Mouse (Mus musculus): ENCODE measurements around the gene Ivd. TPM values are rescaled to one million over a fixed set of nuclear protein-coding genes. Genes with fewer than 3 reads are reported as not detected.

The Ivd gene
- polyA plus RNA-seq, 1 experiment from 2014 or later, result 51.3 TPM

DNA sequence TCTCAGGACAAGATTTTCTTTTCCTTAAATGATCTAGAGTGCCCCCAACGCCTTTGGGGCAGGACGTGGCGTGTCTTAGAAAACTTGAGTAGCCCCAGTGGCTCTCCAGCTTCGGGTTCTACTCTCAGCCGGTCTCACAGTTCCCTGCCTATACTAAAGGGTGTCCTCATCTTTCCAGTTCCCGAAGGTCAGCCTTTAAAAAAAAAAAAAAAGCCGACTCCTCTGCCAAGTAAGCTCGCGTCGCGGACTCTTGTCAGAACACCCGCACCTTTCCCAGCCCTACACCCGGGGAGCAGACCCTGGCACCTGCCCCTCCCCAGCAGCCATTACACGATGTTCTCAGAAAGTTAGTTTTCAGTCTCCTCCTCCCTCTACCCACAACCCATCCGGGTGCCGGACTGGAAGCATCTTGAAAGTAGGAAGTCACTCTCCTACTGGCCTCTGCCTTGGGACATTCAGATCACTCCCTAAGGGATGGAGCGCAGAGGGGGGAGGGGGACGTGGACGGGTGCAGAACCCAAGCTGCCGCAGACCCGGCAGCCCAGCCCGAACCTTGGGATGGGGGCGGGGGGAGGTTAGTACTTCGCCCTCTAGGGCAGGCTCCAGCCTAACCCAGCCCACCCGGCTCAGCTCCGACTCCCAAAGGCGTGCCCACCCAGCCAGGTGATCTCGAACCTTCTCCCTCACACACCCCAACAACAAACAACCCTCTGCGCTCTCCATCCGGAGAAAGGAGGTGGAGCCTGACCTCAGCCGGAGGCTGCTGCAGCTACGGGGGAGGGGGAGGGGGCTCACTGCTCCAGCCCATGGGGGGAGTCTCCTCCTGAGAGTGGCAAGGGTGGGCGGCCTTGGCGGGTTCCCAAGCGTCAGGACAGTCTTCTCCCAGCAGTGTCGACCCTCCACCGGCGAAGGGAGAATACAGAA, 34.5 kb downstream of the Ivd start:
- Histone ChIP-seq H3K4me2 (ENCODE audit: low read depth, low read length) (peak overlapping the region; percentile 59), H3K36me3 (ENCODE audit: control insufficient read depth, insufficient read depth, low read length) (no peaks in the 10 kb centered on the region), H3K27ac (ENCODE audit: low read length) (no peak overlapping the region), H3K9ac (ENCODE audit: low read depth, low read length) (peak overlapping the region; percentile 52), H3K27me3 (replicated peaks; ENCODE audit: control insufficient read depth, insufficient read depth, low read length) (peaks cover 53% of the 10 kb centered on the region), H3K4me1 (ENCODE audit: control insufficient read depth, insufficient read depth, low read length) (peaks cover 10% of the 10 kb centered on the region), H3K9me3 (ENCODE audit: control insufficient read depth, low read length) (no peaks in the 10 kb centered on the region), H3K4me3 (ENCODE audit: low read length) (peak overlapping the region; percentile 51)
- peak; percentile 6 for ATAC-seq
- 2% methylated on average over 38 of the region's 38 CpGs for WGBS

- H3K9me3 ChIP-seq (ENCODE audit: control insufficient read depth, low read length), result no peaks in the 10 kb centered on the region
- no peaks in the 10 kb centered on the region for H3K36me3 ChIP-seq (ENCODE audit: control insufficient read depth, insufficient read depth, low read length)
- ATAC-seq, result no peak
- 1% methylated on average over 13 of the region's 13 CpGs for WGBS
- H3K4me2 ChIP-seq (ENCODE audit: low read depth, low read length), result peak overlapping the region; percentile 59
- H3K4me3 ChIP-seq (ENCODE audit: low read length), result peak overlapping the region; percentile 51
- H3K4me1 ChIP-seq (ENCODE audit: control insufficient read depth, insufficient read depth, low read length), result peaks cover 10% of the 10 kb centered on the region
- H3K9ac ChIP-seq (ENCODE audit: low read depth, low read length), result peak overlapping the region; percentile 52; the same call in 1 of the 2 replicates
- H3K27ac ChIP-seq (ENCODE audit: low read length), result no peak overlapping the region
- peaks cover 53% of the 10 kb centered on the region for H3K27me3 ChIP-seq (replicated peaks; ENCODE audit: control insufficient read depth, insufficient read depth, low read length)
Measured at GRCm38 (mm10) chr2:118896914-118897291, 35.1 kb downstream of the Ivd start.

DNA sequence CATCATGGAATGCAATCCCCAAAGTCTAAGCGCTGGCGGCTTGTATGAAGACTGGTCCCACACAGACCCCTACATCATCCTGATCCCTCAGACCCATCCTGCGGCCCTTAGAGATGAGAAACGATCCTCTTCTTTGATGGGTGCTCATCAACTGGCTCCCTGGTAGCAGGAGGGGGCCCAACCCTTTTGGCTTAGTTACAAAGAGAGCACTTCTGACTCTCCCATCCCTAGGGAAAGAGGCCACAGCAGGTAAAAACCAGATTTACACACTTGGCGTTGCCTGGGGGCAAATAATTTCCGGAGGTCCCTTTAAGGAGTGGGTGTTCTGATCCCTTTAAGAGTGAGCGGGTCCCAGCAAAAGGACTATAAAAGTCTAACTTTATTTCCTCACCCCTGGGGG, 35.6 kb downstream of the Ivd start:
- 6% methylated on average over 7 of the region's 7 CpGs for WGBS
- no peaks in the 10 kb centered on the region for H3K36me3 ChIP-seq (ENCODE audit: control insufficient read depth, insufficient read depth, low read length)
- H3K4me3 ChIP-seq (ENCODE audit: low read length), result no peak overlapping the region; the same call in 1 of the 2 replicates
- H3K4me2 ChIP-seq (ENCODE audit: low read depth, low read length), result peak overlapping the region; percentile 59
- H3K27ac ChIP-seq (ENCODE audit: low read length), result no peak overlapping the region
- H3K9ac ChIP-seq (ENCODE audit: low read depth, low read length), result no peak overlapping the region
- ATAC-seq, result no peak
- H3K4me1 ChIP-seq (ENCODE audit: control insufficient read depth, insufficient read depth, low read length), result peaks cover 10% of the 10 kb centered on the region
- H3K9me3 ChIP-seq (ENCODE audit: control insufficient read depth, low read length), result no peaks in the 10 kb centered on the region
- H3K27me3 ChIP-seq (replicated peaks; ENCODE audit: control insufficient read depth, insufficient read depth, low read length), result peaks cover 53% of the 10 kb centered on the region

- ATAC-seq, result no peak
- Histone ChIP-seq H3K9me3 (ENCODE audit: control insufficient read depth, low read length) (no peaks in the 10 kb centered on the region), H3K36me3 (ENCODE audit: control insufficient read depth, insufficient read depth, low read length) (no peaks in the 10 kb centered on the region), H3K27me3 (replicated peaks; ENCODE audit: control insufficient read depth, insufficient read depth, low read length) (peaks cover 53% of the 10 kb centered on the region), H3K4me1 (ENCODE audit: control insufficient read depth, insufficient read depth, low read length) (peaks cover 11% of the 10 kb centered on the region), H3K4me3 (ENCODE audit: low read length) (no peak overlapping the region), H3K9ac (ENCODE audit: low read depth, low read length) (no peak overlapping the region), H3K27ac (ENCODE audit: low read length) (no peak overlapping the region), H3K4me2 (ENCODE audit: low read depth, low read length) (no peak overlapping the region)
- 3% methylated on average over 11 of the region's 11 CpGs for WGBS
Measured at GRCm38 (mm10) chr2:118897808-118898207, 36.1 kb downstream of the Ivd start.

DNA sequence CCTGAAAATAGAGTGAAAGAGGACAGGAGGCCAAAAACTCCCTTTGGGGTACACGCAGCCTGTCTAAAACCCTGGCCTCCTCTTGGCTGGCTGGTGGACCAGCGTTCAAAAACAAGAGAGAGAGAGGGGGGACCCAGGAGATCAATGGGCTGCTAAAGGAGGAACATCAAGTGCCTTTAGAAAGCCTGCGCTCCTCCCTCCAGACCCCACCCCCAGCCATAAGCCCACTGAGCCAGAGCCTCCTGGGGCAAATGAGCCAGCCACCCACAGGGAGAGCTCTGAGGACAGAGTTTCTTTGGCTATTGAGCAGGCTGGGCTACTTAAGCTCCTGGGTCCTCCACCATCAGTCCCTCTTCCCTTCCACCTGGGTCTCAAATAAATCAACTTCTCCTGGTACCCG, 37.0 kb downstream of the Ivd start:
- no peak overlapping the region for H3K4me2 ChIP-seq (ENCODE audit: low read depth, low read length)

GRCm38 (mm10) chr2:118899306-118899705, 37.6 kb downstream of the Ivd start:
- no peaks in the 10 kb centered on the region for H3K9me3 ChIP-seq (ENCODE audit: control insufficient read depth, low read length)
- H3K4me3 ChIP-seq (ENCODE audit: low read length), result no peak overlapping the region
- 23% methylated on average over 7 of the region's 7 CpGs for WGBS
- peaks cover 53% of the 10 kb centered on the region for H3K27me3 ChIP-seq (replicated peaks; ENCODE audit: control insufficient read depth, insufficient read depth, low read length)
- no peak for ATAC-seq
- H3K9ac ChIP-seq (ENCODE audit: low read depth, low read length), result no peak overlapping the region
- no peaks in the 10 kb centered on the region for H3K36me3 ChIP-seq (ENCODE audit: control insufficient read depth, insufficient read depth, low read length)
- H3K4me2 ChIP-seq (ENCODE audit: low read depth, low read length), result no peak overlapping the region
- H3K27ac ChIP-seq (ENCODE audit: low read length), result no peak overlapping the region
- peaks cover 19% of the 10 kb centered on the region for H3K4me1 ChIP-seq (ENCODE audit: control insufficient read depth, insufficient read depth, low read length)

More for the DNA sequence above, 37.0 kb downstream of the Ivd start:
- Histone ChIP-seq H3K27me3 (replicated peaks; ENCODE audit: control insufficient read depth, insufficient read depth, low read length) (peaks cover 53% of the 10 kb centered on the region), H3K4me3 (ENCODE audit: low read length) (no peak overlapping the region), H3K27ac (ENCODE audit: low read length) (no peak overlapping the region), H3K4me1 (ENCODE audit: control insufficient read depth, insufficient read depth, low read length) (peaks cover 19% of the 10 kb centered on the region), H3K9me3 (ENCODE audit: control insufficient read depth, low read length) (no peaks in the 10 kb centered on the region), H3K36me3 (ENCODE audit: control insufficient read depth, insufficient read depth, low read length) (no peaks in the 10 kb centered on the region), H3K9ac (ENCODE audit: low read depth, low read length) (no peak overlapping the region)
- WGBS, result 13% methylated on average over 4 of the region's 4 CpGs
- no peak for ATAC-seq

- Histone ChIP-seq H3K4me3 (ENCODE audit: low read length) (peak within 1 kb of the TSS; percentile 89), H3K4me1 (ENCODE audit: control insufficient read depth, insufficient read depth, low read length) (peaks cover 19% of the 10 kb centered on the region), H3K4me2 (ENCODE audit: low read depth, low read length) (peak within 1 kb of the TSS; percentile 98), H3K36me3 (ENCODE audit: control insufficient read depth, insufficient read depth, low read length) (no peaks in the 10 kb centered on the region), H3K27ac (ENCODE audit: low read length) (no peak within 1 kb of the TSS), H3K9ac (ENCODE audit: low read depth, low read length) (peak within 1 kb of the TSS; percentile 65), H3K27me3 (replicated peaks; ENCODE audit: control insufficient read depth, insufficient read depth, low read length) (peaks cover 47% of the 10 kb centered on the region), H3K9me3 (ENCODE audit: control insufficient read depth, low read length) (no peaks in the 10 kb centered on the region)
- under 1% methylated on average over 32 of the region's 32 CpGs for WGBS
- ATAC-seq, result no peak
Measured at GRCm38 (mm10) chr2:118899981-118900825, 38.4 kb downstream of the Ivd start, which contains the start of gene Bahd1. Gene Bahd1, plus strand, starts transcription at chr2:118900377.

DNA sequence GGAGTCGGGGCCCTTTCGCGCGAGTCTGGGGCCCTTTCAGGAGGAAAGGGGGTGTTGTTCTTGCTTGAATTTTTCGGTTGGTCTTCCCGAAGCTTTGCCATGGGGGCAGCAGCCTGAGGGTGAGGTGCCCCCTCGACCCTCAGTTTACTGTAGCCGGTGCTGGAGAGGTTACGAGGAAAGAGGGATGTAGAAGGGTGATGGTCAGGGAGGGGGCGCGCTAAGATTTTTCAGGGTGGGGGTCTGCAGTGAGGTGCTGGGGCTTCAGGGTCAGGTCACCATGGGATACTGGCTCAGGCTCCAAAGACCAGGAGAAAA, 39.0 kb downstream of the Ivd start:
- no peak for ATAC-seq
- WGBS, result 0% methylated on average over 11 of the region's 11 CpGs
- Histone ChIP-seq H3K4me3 (ENCODE audit: low read length) (peak overlapping the region; percentile 89), H3K9ac (ENCODE audit: low read depth, low read length) (peak overlapping the region; percentile 65), H3K4me2 (ENCODE audit: low read depth, low read length) (peak overlapping the region; percentile 98), H3K27ac (ENCODE audit: low read length) (no peak overlapping the region), H3K4me1 (ENCODE audit: control insufficient read depth, insufficient read depth, low read length) (peaks cover 19% of the 10 kb centered on the region), H3K27me3 (replicated peaks; ENCODE audit: control insufficient read depth, insufficient read depth, low read length) (peaks cover 41% of the 10 kb centered on the region), H3K36me3 (ENCODE audit: control insufficient read depth, insufficient read depth, low read length) (no peaks in the 10 kb centered on the region), H3K9me3 (ENCODE audit: control insufficient read depth, low read length) (no peaks in the 10 kb centered on the region)
